ENCODE assay signal across 8 mouse cellular contexts in genomic region chr10:122045946-122046345, GRCm38 (mm10). TPM values are rescaled to one million over a fixed set of nuclear protein-coding genes. Genes with fewer than 3 reads are reported as not detected.
A peak's percentile ranks its signal among the peaks of the same experiment; 100 is the strongest.
DNase-seq lines count a peak whose midpoint lies in the region; ATAC-seq and TF ChIP-seq lines count a peak whose summit lies in the region.

No protein-coding gene starts in this region.

- H3K4me2 ChIP-seq in liver, embryonic 11.5 days = peak overlapping the region; percentile 87
- peak overlapping the region; percentile 76 for H3K4me2 ChIP-seq in forebrain, embryonic 12.5 days
- H3K4me2 ChIP-seq in liver, embryonic 14.5 days (ENCODE audit: low read depth) = peak overlapping the region; percentile 63
- H3K4me2 ChIP-seq in stomach, embryonic 16.5 days (ENCODE audit: low read depth, low read length) = peak overlapping the region; percentile 79

- H3K27ac ChIP-seq in liver, embryonic 11.5 days (ENCODE audit: low read depth, low read length) = no peak overlapping the region
- no peak overlapping the region; the same call in 1 of the 2 replicates for H3K27ac ChIP-seq in forebrain, embryonic 12.5 days
- H3K27ac ChIP-seq in liver, embryonic 14.5 days = no peak overlapping the region
- 0 out of 2 replicates have a peak overlapping the region, but pooled peaks have one; percentile 19 for H3K27ac ChIP-seq in stomach, embryonic 16.5 days (ENCODE audit: low read length)

- no peak overlapping the region for H3K9ac ChIP-seq in liver, embryonic 11.5 days (ENCODE audit: low read depth, low read length)
- H3K9ac ChIP-seq in forebrain, embryonic 12.5 days = peak overlapping the region; percentile 85
- no peak overlapping the region for H3K9ac ChIP-seq in liver, embryonic 14.5 days (replicated peaks)
- H3K9ac ChIP-seq in stomach, embryonic 16.5 days (ENCODE audit: low read length) = peak overlapping the region; percentile 93

- no peak for DNase-seq in liver, embryonic 11.5 days (ENCODE audit: low spot score)
- DNase-seq in liver = no peak
- no peak for DNase-seq in liver, embryonic 14.5 days (ENCODE audit: low read depth in 3 of 3, low spot score in 3 of 3)
- DNase-seq in urinary bladder, postnatal 14 days (ENCODE audit: low spot score) = no peak
- no peak for DNase-seq in adrenal gland, postnatal 14 days

- H3K4me3 ChIP-seq in liver, embryonic 11.5 days (ENCODE audit: low read depth, low read length) = peak overlapping the region; percentile 71
- H3K4me3 ChIP-seq in forebrain, embryonic 12.5 days (replicated peaks) = peak overlapping the region; percentile 84
- no peak overlapping the region for H3K4me3 ChIP-seq in liver, embryonic 14.5 days (ENCODE audit: insufficient read depth in 1 of 2, low read depth in 2 of 2, low read length in 2 of 2)
- H3K4me3 ChIP-seq in stomach, embryonic 16.5 days (replicated peaks; ENCODE audit: low read length) = peak overlapping the region; percentile 83

- H3K9me3 ChIP-seq in liver, embryonic 11.5 days (ENCODE audit: control insufficient read depth, low read length) = no peaks in the 10 kb centered on the region
- H3K9me3 ChIP-seq in forebrain, embryonic 12.5 days = no peaks in the 10 kb centered on the region
- no peaks in the 10 kb centered on the region for H3K9me3 ChIP-seq in liver, embryonic 14.5 days (ENCODE audit: control insufficient read depth, low read length)
- no peaks in the 10 kb centered on the region; the same call in 1 of the 2 replicates for H3K9me3 ChIP-seq in stomach, embryonic 16.5 days (replicated peaks; ENCODE audit: control insufficient read depth, low read length)

- no peaks in the 10 kb centered on the region for H3K36me3 ChIP-seq in liver, embryonic 11.5 days (ENCODE audit: control insufficient read depth, insufficient read depth, low read length)
- no peaks in the 10 kb centered on the region for H3K36me3 ChIP-seq in forebrain, embryonic 12.5 days (replicated peaks)
- H3K36me3 ChIP-seq in liver, embryonic 14.5 days (replicated peaks; ENCODE audit: control insufficient read depth, insufficient read depth, low read depth) = no peaks in the 10 kb centered on the region
- H3K36me3 ChIP-seq in stomach, embryonic 16.5 days (ENCODE audit: control insufficient read depth, insufficient read depth, low read length) = no peaks in the 10 kb centered on the region

- H3K27me3 ChIP-seq in liver, embryonic 11.5 days (replicated peaks; ENCODE audit: control insufficient read depth, insufficient read depth, low read length) = no peaks in the 10 kb centered on the region; the same call in 1 of the 2 replicates
- H3K27me3 ChIP-seq in forebrain, embryonic 12.5 days = peaks cover 5% of the 10 kb centered on the region; the same call in 1 of the 2 replicates
- peaks cover 21% of the 10 kb centered on the region for H3K27me3 ChIP-seq in liver, embryonic 14.5 days (ENCODE audit: control insufficient read depth, insufficient read depth, low read length)
- no peaks in the 10 kb centered on the region for H3K27me3 ChIP-seq in stomach, embryonic 16.5 days (ENCODE audit: control insufficient read depth, insufficient read depth, low read length)

- TF ChIP-seq CTCF in liver, embryonic 14.5 days (IDR thresholded peaks at IDR 0.05; ENCODE audit: low read depth) = no peak

- no peaks in the 10 kb centered on the region for H3K4me1 ChIP-seq in liver, embryonic 11.5 days (replicated peaks; ENCODE audit: control insufficient read depth, insufficient read depth, low read length)
- H3K4me1 ChIP-seq in forebrain, embryonic 12.5 days = peaks cover 14% of the 10 kb centered on the region; the same call in 1 of the 2 replicates
- peaks cover 0 to 4% of the 10 kb centered on the region in 2 experiments; a peak in 2 of 4 replicates for H3K4me1 ChIP-seq in liver, embryonic 14.5 days (replicated peaks; ENCODE audit: control insufficient read depth in 2 of 2, insufficient read depth in 2 of 2, low read length in 1 of 2)
- peaks cover 11% of the 10 kb centered on the region for H3K4me1 ChIP-seq in stomach, embryonic 16.5 days (ENCODE audit: control insufficient read depth, insufficient read depth, low read length)

- TF ChIP-seq EP300 in liver, embryonic 14.5 days (IDR thresholded peaks at IDR 0.05; ENCODE audit: low read depth) = no peak

- 34% methylated on average over 9 of the region's 9 CpGs for WGBS in liver, embryonic 11.5 days
- 5% methylated on average over 9 of the region's 9 CpGs for WGBS in forebrain, embryonic 12.5 days
- WGBS in liver, embryonic 14.5 days (ENCODE audit: insufficient replicate concordance) = 38% methylated on average over 9 of the region's 9 CpGs
- WGBS in stomach, embryonic 16.5 days = 30% methylated on average over 9 of the region's 9 CpGs

- ATAC-seq in liver, embryonic 11.5 days (replicated peaks; ENCODE audit: low FRiP score) = no peak
- ATAC-seq in forebrain, embryonic 12.5 days (ENCODE audit: low FRiP score) = peak; percentile 33
- no peak for ATAC-seq in liver, embryonic 14.5 days (ENCODE audit: insufficient read depth)
- no peak for ATAC-seq in stomach, embryonic 16.5 days (ENCODE audit: insufficient read depth, low FRiP score)
- no peak for ATAC-seq in activated CD4-positive, CD25-positive, alpha-beta regulatory T cell, adult 4 months

RNA-seq across cellular contexts. Expression of gene Srgap1, which starts 1.2 kb away (rescaled TPM):
- polyA plus RNA-seq in liver, embryonic 11.5 days (2014; fragmentation: Nextera tagmentation; extraction: Ambion mirVana) = 2.8 and 3.8 TPM in 2 replicates
- polyA plus RNA-seq in forebrain, embryonic 12.5 days (2016; fragmentation: Nextera tagmentation; extraction: Ambion mirVana) = 20.7 and 22.2 TPM in 2 replicates
- 0.60 and 0.66 TPM in 2 replicates for polyA plus RNA-seq in liver, embryonic 14.5 days (2012; rRNA removed)
- polyA plus RNA-seq in liver, embryonic 14.5 days (2014; fragmentation: Nextera tagmentation; extraction: Ambion mirVana) = 0.59 and 0.79 TPM in 2 replicates
- 5.6 and 6.0 TPM in 2 replicates for polyA plus RNA-seq in stomach, embryonic 16.5 days (2015; fragmentation: Nextera tagmentation; extraction: Ambion mirVana)
- polyA plus RNA-seq in activated CD4-positive, CD25-positive, alpha-beta regulatory T cell, adult 4 months (2017; shearing (Covaris generic)) = under 1 TPM; 0.18 to 0.20 TPM
- total RNA-seq in adrenal gland, postnatal 14 days (2021) = 4.4 and 5.1 TPM in 2 replicates

RNA-seq across cellular contexts. Expression of gene Rxylt1, which starts 51.2 kb away (rescaled TPM):
- polyA plus RNA-seq in liver, embryonic 11.5 days (2014; fragmentation: Nextera tagmentation; extraction: Ambion mirVana) = 39.7 and 41.2 TPM in 2 replicates
- polyA plus RNA-seq in forebrain, embryonic 12.5 days (2016; fragmentation: Nextera tagmentation; extraction: Ambion mirVana) = 28.1 and 36.7 TPM in 2 replicates
- polyA plus RNA-seq in liver, embryonic 14.5 days (2012; rRNA removed) = 1.5 and 4.2 TPM in 2 replicates
- polyA plus RNA-seq in liver, embryonic 14.5 days (2014; fragmentation: Nextera tagmentation; extraction: Ambion mirVana) = 12.9 and 13.6 TPM in 2 replicates
- 40.3 and 44.1 TPM in 2 replicates for polyA plus RNA-seq in stomach, embryonic 16.5 days (2015; fragmentation: Nextera tagmentation; extraction: Ambion mirVana)
- polyA plus RNA-seq in activated CD4-positive, CD25-positive, alpha-beta regulatory T cell, adult 4 months (2017; shearing (Covaris generic)) = 10 to 100 TPM; 14.1 to 16.3 TPM
- 43.2 and 46.0 TPM in 2 replicates for total RNA-seq in adrenal gland, postnatal 14 days (2021)

Comparison
In these comparisons a context has a peak if more than half of its experiments do, and no peak if none do; other contexts are left out.
1. H3K4me3 ChIP-seq: peak in liver, embryonic 11.5 days (single experiment), forebrain, embryonic 12.5 days (single experiment) and stomach, embryonic 16.5 days (single experiment); none in liver, embryonic 14.5 days (0 of 2).
2. H3K9ac ChIP-seq: peak in forebrain, embryonic 12.5 days (single experiment) and stomach, embryonic 16.5 days (single experiment); none in liver, embryonic 11.5 days (single experiment) and liver, embryonic 14.5 days (single experiment).
3. Peak in every context shown above with its lines, with median percentiles within 50 percentile points of each other: H3K4me2 ChIP-seq.